Mouse (Mus musculus) gastrocnemius, postnatal 4 days (tissue): ENCODE data around the gene Gm49325. TPM values are rescaled to one million over a fixed set of nuclear protein-coding genes. Genes with fewer than 3 reads are reported as not detected.

Experiments used
- DNase-seq, 2 experiments: peaks; one replicate each; pipeline ENCODE4 v3.0.0; 2021 to 2022; ENCODE audit warnings: low spot score in 2 of 2, mixed read lengths in 2 of 2
- total RNA-seq, 2 experiments: library from RNA; stranded (reverse); gene quantifications; 2 replicates each; pipeline ENCODE4 v1.2.3; 2021

The Gm49325 gene
- total RNA-seq, 2 experiments from 2014 or later: 13.8 to 14.9 TPM

DNA sequence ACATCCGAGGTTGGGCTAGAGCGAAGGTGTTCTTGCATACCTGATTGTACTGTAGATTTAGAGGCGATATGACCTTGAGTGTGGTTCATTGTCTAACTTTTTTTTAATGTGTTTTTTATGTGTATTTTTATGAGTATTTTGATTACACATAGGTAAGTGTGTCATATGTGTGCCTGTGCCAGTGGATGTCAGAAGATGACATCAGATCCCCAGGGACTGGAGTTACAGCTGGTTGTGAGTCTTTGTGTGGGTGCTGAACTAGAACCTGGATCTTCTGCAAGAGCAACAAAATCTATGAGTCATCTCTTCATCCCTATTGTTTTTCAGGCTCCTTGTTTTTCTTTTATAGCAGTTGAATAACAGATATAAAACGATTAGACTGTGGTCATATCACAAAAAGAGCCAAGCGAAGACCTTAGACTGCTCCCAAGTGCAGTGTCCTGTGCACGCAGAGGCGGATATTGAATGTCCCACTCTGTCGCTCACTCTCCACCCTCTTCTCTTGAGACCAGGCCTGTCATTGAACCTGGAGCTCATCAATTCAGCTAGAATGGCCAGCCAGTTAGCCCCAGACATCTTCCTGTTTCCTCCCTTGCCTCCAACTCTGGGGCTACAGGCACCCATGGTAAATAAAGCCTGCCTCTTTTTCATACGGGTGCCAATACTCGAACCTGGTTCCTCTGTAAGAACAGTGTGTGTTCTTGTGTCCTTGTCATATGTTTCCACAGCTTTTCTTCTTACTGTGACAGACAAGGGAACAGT is 17.8 kb downstream of the Gm49325 start:
- DNase-seq: no peak

DNA sequence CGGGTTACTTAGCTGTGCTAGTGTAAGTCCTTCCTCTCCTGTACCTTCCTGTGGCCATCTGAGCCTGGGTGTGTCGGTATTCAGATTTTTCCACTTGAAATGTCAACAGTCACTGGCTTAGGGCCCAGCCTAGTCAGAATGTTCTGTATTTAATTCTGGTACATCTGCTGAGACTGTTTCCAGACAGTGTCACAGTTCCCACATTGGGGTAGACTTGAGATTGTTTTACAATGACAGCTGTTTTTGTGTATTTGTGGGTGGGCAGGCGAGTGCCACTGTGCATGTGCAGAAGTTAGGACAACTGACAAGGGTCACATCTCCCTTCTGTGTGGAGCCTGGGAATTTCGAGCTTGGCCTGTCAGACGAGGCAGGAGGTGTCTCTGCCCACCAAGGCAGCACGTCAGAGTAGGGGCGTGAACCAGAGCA is 18.6 kb downstream of the Gm49325 start:
- DNase-seq: peak in 1 of 2 experiments; percentile 51

GRCm38 (mm10) chr10:77626036-77626435 is 20.0 kb downstream of the Gm49325 start:
- no peak for DNase-seq

GRCm38 (mm10) chr10:77626591-77626990 is 20.6 kb downstream of the Gm49325 start:
- no peak for DNase-seq

DNA sequence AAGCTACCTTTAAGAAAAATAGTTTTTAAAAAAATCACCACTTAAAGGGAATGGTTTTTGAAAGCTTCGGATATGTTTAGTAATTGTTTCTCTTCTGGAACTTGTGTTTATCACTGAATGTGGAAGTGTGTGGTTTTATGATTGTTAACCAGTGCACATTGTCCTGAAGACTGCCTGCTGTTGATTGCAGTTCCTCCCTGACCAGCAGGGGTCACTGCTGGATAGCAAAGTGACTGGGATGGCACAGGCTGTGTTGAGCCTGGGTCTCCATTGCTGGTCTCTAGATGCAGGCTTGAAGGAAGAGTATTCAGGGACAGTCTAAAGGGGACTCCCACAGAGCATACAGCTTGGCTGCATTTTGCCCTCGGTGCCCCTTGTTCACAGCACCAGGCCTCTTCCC is 21.5 kb downstream of the Gm49325 start:
- peak; percentile 59 to 73 for DNase-seq

- no peak for DNase-seq
These were observed 23.2 kb downstream of the Gm49325 start for GRCm38 (mm10) chr10:77629163-77629562.

DNA sequence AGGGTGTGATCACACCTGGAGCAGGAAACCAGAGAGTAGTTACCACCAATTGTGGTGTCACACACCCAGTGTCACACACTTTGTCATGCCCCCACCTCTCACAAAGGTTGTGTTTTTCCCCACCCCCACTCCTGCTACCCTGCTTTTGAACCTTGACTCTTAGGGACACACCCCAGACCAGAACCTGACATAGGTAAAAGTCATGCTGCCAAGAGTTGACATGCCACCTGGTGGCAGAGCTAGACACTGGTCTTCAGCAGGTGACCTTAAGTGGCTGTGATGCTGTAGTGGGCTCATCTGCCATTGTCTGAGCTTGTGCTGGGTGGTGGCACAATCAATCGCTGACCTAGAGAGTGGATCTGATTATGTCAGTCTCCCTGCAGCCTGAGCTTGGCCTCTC is 24.0 kb downstream of the Gm49325 start:
- no peak for DNase-seq

DNA sequence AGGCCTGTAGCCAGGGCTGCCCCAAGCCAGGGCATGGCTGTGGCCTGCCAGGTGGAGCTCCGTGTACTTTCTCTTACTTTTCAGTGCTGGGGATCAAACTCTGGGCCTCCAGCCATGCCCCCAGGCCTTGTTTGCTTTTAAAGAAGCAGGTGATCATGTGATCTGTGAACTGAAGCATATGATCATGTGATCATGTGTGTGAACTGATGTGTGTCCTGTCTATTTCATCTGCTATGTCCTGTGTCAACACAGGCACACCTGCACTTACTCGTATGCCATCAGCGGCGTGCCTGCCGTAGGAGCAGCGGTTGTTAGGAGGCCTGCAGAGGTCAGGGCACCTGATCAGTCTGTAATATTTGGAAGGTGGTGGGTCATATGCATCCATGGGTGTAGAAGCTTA is 28.0 kb downstream of the Gm49325 start:
- no peak for DNase-seq

DNA sequence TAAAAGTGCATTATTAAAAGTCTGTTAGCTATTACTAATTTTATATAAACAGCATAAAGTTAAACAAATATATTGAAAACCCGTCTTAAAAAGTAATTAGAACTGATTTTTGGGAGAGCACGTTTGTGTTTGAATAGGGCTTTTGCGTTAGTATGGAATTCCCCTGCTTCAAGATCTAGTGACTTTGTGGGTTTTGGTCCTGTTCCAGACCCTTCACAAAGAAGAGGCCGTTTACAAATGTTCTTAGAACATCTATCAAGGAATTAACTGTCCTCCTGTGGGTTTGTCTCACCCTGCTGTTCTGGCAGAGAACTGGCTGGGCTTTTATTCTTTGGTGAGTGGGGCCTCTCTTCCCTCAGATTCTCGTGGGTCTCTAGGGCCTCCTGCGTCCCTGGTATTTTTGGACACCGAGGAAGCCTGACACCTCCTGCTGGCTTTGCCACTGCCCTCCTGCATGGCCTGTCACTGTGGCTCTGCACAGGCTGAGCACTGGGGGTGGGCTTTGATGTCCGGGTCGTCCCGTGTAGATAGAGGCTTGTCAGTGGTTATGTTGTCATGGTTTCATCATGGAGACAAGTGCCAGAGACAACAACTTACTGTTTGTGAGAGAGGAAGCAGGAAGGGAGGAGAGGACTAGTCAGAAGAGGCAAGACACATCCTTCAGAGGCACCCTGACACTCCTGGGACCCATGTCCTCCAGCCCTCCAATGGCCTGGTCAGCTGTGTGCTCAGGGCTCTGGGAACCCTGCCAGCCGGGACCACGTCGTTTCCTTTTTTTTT is 28.6 kb downstream of the Gm49325 start:
- no peak for DNase-seq

- no peak for DNase-seq
These were observed 30.4 kb downstream of the Gm49325 start for GRCm38 (mm10) chr10:77636234-77636922.

DNA sequence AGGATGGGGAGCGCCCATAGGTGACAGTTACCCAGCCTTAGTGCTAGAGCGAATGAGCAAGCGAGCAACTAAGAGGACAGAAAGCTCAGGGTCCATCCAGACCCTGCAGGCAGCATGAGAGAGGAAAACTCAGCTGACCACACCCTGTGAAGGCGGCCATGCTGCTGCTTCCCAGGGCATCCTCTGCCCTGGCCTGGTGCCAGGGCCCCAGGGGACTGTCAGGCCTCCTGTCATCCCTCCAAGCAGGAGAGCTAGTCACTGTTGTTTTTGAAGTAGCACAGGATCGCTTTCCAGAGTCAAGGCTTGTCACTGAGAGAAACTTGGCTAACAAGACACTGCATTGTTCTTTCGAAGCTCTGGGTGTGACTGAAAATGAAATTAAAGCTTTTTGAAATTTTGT is 33.0 kb downstream of the Gm49325 start:
- no peak for DNase-seq

- DNase-seq: no peak
These were observed 37.2 kb downstream of the Gm49325 start for GRCm38 (mm10) chr10:77643160-77643559.

- DNase-seq: no peak
These were observed 39.6 kb downstream of the Gm49325 start for GRCm38 (mm10) chr10:77645571-77645970.

GRCm38 (mm10) chr10:77647461-77647860 is 41.5 kb downstream of the Gm49325 start:
- DNase-seq: no peak

DNA sequence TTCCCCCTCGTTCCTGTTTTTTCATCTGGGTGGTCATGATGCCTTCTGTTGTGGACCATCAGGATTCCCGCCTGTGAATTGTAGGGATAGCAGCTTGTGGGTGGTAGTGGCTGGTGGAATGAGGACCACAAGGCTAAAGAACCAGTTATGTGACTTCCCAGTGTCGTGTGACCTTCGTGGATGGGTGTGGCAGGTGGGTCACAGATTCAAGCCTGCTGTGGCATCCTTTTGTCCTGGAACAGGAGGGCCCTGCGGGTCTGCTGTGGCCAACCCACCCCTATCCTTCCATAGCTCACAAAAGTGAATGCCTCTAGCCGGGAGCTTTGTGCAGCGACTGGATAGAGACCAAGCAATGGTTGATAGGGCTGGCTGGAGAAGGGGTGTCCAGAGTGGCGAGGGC is 41.9 kb downstream of the Gm49325 start:
- DNase-seq: no peak

- DNase-seq: no peak
These were observed 46.0 kb downstream of the Gm49325 start for GRCm38 (mm10) chr10:77652046-77652445.

- DNase-seq: no peak
These were observed 52.4 kb downstream of the Gm49325 start for GRCm38 (mm10) chr10:77658286-77658994.

GRCm38 (mm10) chr10:77663949-77664665 is 58.1 kb downstream of the Gm49325 start:
- no peak for DNase-seq

- DNase-seq: peak in 1 of 2 experiments; percentile 22
These were observed 60.3 kb downstream of the Gm49325 start for GRCm38 (mm10) chr10:77666342-77666741.

DNA sequence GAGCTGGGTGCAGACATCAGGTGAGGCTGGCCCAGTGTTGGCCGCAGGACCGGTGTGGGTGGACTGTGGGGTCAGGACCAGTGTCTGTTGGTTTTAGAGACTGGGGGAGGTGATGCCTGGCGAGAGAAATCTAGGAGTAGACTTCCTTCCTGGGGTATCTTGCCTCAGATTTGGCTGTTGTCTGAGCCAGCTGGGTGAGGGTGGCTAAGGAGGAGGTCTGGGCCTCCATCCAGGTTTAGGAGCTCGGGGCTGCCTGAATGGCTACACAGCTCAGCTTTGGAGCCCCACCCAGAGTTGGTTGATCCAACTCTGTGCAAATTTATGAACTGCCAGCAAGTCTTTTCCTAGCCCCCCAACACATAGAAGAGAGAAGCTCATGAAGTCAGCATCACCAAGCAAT is 61.4 kb downstream of the Gm49325 start:
- DNase-seq: peak in 1 of 2 experiments; percentile 11

DNA sequence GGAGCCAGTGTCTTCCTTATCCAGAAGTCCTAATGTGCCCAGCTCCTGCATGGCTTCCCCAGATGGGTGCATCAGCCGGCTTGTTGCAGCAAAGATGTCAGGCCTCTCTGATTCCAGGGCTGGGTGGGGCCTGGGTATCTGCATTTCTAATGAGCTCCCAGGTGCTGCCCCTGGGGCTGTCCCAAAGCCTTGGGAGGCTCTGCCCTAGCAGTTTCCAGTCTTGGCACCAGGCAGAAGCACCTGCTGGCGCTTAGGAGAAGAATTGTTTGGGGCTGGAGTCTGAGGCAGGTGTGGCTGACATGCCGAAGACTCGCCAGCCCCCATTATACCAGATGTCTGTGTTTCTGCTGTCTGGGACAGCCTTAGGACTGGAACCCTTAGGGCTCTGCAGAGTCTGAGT is 64.7 kb downstream of the Gm49325 start:
- no peak for DNase-seq
